Mouse (Mus musculus) spleen, embryonic (tissue): ENCODE measurements around the gene Gm14597.
"Not testable (repeated sequence)": the region's sequence is repeated elsewhere in the genome, so short reads cannot be mapped to it uniquely, and the experiment has no call there.

ENCODE experiments used
- CTCF ChIA-PET: fragments of 350-600 bp; sonication (Branson Sonifier 250); formaldehyde crosslinking; loops from one replicate; lab custom pipeline; 2022; lab: Charles Lee

Gm14597 gene

DNA sequence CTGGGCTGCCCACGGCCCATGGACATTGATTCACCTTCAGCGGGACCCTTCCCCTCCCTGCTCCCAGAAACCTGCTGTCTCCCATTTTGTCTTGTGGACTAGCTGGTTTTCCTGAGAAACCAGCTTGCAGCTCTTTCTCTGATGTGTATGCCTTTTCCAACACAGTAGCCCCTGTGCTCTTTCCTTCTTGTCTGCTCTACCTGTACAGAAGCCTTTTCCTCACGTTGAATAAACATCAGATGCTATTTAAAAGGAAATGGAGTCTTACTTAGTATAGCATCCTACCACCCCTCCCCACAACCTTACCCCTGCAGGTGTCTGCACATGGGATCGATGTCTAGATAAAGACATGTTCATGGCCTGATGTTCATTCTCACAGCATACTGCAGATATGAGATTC, at the start of gene Gm14597:
Gm14597 (minus strand) TSS at position 101 of the 400 bp plus-strand sequence.
- CTCF ChIA-PET, result not testable (repeated sequence)

DNA sequence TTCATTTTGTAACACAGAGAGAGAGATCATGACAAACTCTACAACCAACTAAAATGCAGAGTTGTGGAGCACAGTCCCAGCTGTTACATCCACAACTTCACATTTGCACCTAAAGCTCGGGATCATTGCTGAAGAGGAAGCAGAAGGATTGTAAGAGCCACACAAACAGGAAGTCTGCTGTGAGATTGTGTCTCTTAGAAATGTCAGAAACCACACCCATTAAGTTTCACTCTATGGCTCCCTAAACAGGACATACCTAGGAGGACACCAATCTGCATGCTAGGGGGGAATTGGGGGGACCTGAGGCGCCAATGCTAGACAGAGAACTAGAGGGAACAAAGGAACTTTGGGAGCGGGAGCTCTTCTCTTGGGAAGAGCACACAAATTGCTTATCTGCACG, 44.1 kb upstream of the Gm14597 start:
- CTCF ChIA-PET, result not testable (repeated sequence)

DNA sequence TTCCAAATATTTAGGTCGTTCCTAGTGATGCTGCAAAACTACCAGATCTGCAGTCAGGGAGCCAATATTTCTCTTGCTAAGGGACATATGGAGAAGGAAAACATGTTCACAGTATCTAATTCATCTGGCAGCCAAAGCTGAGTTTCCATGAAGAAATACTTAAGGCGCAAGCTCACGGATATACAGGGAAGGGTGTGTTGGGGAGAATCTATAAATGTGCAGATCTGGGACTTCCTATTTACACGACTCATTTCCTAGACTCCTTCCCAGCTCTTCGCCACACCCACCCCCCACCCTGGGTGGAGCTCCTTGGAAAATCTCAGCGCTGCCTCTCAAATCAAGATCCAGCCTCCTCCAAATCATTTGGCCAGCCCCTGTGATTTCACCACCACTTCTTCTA, 37.1 kb upstream of the Gm14597 start:
- CTCF ChIA-PET, result no interaction called here

DNA sequence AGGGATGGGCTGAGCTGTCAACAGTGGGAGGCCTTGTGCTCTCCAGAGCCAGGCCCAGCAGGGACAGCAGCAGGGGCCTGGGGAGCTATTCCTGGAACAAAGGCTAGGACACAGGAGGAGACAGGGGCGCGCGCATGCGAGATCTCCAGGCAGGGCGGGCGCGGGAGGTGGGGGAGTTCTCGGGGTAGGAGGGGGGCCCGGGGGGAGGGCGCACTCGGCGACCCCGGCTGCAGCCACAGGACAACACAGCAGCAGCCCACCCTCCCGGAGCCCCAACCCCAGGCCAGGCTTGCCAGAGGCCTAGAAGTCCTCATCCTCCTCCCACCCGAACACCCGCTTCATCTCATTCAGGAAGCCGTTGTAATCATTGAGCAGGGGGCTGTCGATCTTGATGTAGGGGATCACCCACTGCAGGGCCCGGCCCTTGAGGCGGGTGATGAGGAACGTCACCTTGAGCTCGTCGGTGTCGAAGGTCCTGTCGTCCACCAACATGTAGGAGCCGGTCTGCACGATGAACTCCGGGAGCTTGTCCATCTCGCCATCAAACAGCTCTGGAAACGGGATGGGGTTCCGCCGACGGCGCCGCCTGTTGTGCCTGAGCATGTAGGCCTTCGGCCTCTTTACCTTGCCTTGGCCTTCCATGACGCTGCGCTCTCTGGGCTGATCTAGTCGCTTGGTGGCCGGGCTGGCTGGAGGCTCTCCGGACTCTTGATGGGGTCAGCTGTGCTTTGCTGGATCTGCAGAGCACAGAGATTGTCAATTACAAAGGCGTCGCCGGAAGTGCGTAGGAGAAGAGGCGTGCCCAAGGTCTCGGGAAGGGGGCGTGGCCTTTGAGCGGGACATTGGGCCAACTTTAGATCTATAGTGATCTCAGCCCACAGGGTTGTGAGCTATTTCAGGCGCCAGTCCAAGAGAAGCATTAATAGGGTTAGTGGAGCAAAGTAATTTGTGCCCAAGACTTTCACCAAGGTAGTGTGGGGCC, 34.5 kb upstream of the Gm14597 start, which contains the start of gene Rtl8a:
Rtl8a (minus strand) TSS at position 703 of the 982 bp plus-strand sequence.
- CTCF ChIA-PET, result not testable (repeated sequence)

DNA sequence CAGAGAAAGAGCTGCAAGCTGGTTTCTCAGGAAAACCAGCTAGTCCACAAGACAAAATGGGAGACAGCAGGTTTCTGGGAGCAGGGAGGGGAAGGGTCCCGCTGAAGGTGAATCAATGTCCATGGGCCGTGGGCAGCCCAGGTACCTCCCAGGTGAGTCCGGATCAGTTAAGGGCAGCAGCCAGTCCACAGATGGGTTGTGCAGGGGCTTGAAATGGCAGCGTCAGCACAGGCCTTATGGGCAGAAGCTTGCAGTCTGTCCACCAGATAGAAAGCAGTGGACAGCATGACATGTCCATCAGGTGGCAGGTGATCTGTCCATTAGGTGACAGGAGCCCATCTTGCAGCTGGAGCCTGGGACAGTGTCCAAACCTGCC, 33.8 kb upstream of the Gm14597 start:
- CTCF ChIA-PET, result not testable (repeated sequence)

DNA sequence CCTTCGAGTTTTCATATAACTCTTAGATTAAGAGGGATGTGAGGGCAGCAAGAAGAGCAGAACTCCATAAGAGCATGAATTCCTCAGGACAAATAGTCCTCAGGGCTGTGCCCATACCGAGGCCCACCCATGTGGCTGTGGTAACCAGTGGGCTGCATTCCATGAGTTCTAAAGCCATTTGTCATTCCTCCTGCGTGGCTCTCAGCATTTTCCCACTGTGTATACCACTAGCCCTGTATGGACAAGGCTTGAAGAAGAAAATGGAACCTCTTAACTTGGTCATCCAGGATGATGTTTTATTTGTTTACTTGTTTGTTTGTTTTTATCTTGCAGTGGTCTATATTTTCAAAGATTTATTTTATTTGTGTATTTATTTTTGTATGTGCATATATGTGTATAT, 29.3 kb upstream of the Gm14597 start:
- CTCF ChIA-PET, result not testable (repeated sequence)

DNA sequence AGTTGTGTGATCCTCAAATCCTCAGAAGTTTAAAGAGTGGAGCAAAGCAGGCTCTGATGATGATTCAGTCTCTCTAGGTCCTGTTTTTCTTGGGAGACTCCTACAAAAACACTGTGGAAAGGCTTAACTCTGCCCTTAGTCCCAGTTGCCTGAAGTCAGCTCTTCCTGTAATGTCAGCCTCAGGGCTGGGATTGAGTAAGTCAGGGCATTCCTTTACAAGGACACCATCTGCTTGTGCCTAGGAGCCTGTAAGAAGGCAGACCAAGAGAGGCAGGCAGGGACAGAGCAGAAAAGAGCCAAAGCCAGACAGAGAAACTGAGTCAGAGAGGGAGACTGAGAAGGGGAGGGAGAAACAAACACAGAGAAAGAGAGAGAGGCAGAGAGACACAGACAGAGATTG, 2.6 kb upstream of the Gm14597 start:
- CTCF ChIA-PET, result not testable (repeated sequence)

DNA sequence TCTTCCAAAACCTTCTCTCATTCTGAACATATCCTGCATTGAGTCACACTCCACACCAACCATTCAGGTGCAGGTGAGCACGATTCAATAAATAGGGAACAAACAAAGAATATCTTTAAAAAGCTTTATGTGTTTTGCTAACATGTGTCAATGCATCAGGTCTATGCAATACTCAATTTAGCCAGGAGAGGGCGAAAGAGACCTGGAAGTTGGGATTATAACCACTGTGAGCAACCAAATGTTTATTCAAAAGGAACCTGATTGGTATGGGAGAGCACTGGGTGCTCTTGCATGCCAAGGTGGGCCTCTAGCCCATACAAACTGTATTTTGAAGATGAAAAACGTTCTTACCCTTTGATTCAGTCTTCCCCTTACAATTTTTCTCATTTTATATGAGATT, 1.8 kb upstream of the Gm14597 start:
- CTCF ChIA-PET, result no interaction called here

DNA sequence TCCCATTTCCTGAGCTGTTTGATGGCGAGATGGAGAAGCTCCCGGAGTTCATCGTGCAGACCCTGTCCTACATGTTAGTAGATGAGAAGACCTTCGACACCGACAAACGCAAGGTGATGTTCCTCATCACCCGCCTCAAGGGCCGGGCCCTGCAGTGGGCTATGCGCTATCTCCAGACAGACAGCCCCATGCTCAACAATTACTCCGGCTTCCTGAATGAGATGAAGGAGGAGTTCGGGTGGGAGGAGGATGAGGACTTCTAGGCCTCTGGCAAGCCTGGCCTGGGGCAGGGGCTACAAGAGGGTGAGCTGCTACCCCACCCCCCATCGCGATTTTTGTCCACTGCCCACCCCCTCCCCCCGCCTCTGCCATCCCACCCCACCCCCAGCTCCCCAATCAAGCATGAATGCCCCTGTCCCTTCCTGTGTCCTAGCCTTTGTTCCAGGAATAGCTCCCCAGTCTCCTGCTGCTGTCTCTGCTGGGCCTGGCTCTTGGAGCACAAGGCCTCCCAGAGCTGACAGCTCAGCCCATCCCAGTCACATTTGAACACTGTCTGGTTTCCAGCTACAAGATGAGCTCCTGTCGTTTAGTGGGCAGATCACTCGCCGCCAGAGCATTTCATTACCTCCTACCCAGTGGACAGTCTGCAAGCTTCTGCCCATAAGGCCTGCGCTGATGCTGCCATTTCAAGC, 511 bp downstream of the Gm14597 start:
- CTCF ChIA-PET, result no interaction called here

DNA sequence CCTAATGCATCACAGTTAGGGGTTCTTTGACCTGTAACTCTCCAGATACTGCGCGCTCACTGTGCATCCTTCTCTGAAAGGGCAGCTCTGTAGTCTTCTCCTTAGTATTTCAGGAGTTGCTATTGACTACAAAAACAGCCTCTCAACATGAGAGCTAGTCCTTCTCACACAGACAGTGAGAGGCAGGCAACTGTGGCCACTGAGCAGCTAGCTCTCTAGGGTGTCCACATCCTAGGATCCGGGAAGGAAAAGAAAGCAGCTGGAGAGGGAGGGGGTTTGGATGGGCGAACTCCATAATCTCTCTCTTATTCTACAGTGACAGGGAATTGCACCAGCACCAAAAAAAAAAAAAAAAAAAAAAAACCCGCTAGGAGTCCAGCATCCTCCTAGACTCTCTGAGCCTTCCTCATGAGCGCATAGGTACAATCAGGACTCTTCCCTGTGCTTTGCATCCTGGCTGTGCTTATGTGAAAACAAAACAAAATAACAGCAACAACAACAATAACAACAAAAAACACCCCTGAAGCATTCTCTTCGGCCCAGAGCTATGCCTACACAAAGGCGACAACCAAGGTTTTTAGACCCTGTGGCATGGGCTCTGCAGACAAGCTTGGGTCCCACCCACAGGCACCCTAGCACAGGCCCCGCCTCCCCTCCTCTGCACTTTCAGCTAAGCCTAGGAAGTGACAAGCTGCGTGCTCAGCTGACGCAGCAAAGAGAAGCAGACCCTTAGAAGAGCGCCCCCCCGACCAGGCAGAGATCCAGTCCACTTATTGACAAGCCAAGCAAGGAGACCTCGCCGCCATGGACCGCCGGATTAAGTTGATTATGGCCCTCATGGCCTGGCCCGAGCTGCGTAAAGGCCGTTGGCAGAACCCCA, 1.3 kb downstream of the Gm14597 start, which contains the start of gene Rtl8c:
Rtl8c (plus strand) TSS at position 791 of the 880 bp plus-strand sequence.
- CTCF ChIA-PET, result interaction anchor here (0.7 kb wide), 1 partner anchor 76 kb away, joined by 5 read pairs; no protein-coding TSS in a partner anchor

DNA sequence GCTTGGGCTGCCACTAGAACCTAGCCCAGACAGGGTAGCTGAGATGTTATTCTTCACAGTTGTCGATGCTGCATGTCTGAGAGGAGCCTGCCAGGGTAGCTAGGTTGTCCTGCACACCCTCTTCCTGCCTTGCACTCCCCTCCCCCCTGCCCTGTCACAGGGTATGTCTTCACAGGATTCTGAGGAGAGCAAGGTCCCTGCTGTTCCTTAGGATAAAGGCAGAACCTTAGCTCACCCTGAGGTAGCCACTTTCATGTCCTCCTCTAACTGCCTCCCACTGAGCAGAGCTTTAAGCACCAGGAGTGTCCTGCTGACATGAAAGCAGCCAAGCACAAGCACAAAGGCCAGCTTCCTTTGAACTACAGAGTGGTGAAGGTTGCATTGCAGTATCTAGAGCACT, 2.6 kb downstream of the Gm14597 start:
- CTCF ChIA-PET, result not testable (repeated sequence)

DNA sequence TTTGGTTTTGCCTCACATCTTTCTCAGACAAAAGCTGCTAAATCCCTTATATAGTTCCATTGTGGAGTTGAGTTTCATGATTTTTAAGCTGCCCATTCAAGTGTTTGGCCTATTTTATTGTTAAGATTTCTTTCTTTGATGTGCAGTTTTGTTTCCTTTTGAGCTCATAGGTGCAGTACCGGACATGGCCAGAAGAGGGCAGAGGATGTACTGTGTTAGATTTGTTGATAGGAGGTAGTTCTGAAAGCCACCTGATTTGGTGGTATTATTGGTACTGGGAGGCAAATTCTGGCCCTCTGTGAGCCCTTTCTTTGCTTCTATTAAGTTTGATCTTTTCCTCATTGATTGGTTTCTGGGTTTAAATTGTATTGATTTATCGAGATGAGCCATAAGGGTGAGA, 8.8 kb downstream of the Gm14597 start:
- CTCF ChIA-PET, result not testable (repeated sequence)

DNA sequence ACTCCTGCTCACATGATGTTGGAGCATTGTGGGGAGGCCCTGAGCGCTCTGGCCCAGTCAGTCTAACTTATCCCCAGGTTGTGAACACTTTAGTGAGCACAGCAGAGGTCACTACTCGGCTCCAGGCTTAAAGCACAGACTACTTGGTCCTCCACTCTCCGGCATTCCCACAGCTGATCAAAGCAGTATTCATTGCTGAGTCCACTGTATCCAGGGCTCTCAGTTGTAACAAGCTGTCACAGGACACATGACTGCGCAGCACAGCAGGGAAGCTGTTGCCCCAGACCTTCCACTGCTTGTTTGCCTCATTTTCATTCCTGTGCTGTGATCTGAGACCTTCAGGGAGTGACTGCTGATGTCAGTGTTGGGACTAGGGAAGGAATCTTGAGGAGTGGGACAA, 25.4 kb downstream of the Gm14597 start:
- CTCF ChIA-PET, result not testable (repeated sequence)

DNA sequence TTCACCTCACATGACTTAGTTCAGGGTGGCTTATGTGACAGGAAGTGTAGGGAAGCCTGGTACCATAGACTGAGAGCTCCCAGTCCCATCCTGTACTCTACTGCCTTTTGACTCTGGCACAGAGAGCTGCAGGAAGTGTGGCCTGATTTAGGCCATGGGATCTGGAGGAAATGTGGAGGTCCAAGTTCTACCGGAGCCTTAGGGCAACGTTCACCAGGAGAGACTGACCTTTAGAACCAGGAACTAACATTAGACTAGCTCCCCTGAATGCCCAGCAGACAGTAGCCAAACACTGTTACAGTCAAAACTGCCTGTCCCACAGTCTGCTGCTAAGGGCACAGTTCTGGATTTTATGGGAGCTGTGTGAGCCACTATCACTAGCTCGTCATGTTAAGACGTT, 27.4 kb downstream of the Gm14597 start:
- CTCF ChIA-PET, result not testable (repeated sequence)

DNA sequence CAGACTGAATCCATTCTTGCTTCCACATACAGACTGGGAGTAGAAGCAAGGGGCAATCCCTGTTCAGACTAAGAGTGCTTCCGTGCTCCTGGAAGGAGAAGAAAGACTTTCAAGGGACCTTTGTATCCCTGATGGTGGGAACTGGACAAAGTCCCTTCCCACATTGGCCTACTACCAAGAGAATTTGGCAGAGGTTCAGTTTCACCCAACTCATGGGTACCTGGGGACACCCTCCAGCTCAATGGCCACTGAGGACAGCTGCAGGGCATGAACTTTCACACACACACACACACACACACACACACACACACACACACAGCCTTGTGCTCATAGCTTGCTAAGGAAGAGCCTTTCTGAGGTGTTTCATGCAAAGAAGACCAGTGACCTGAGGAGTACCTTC, 29.5 kb downstream of the Gm14597 start:
- CTCF ChIA-PET, result no interaction called here
